Mouse (Mus musculus): ENCODE results near the gene Atraid.

GRCm38 (mm10) chr5:31094100-31094798, 46.1 kb downstream of the Atraid start:
- TF ChIP-seq POLR2A (IDR thresholded peaks at IDR 0.05; ENCODE audit: borderline replicate concordance, control insufficient read depth, low read depth, low read length) = no peak
- TF ChIP-seq CTCF (IDR thresholded peaks at IDR 0.05; ENCODE audit: control insufficient read depth, insufficient read depth, low read length) = no peak
